Mouse (Mus musculus) heart, embryonic 14.5 days (tissue): ENCODE data around the gene Khdrbs1. TPM values are rescaled to one million over a fixed set of nuclear protein-coding genes. Genes with fewer than 3 reads are reported as not detected.
A peak's percentile ranks its signal among the peaks of the same experiment; 100 is the strongest.

ENCODE experiments used
- ATAC-seq: fragments of 200-750 bp; cut with Nextera tagmentation; 2 replicates; pipeline ENCODE4 v1.8.0; 2017; ENCODE audit warnings: low read depth, moderate TSS enrichment; ENCODE audit not compliant: insufficient number of reproducible peaks, insufficient read depth, low FRiP score
- H3K27ac ChIP-seq, 2 experiments: fragments of 200-500 bp in 1 of 2; fragments of 300-500 bp in 1 of 2; sonication (generic) in 1 of 2; replicated peaks in 1 of 2; 2 replicates each; pipeline ENCODE4 v1.5.1; 2012 to 2014; ENCODE audit warnings: low read depth in 2 of 2, low read length in 2 of 2, control low read depth in 1 of 2, mild to moderate bottlenecking in 1 of 2, mixed read lengths in 1 of 2; ENCODE audit not compliant: control insufficient read depth in 1 of 2, insufficient read depth in 1 of 2
- H3K27me3 ChIP-seq: fragments of 300-500 bp; sonication (generic); 2 replicates; pipeline ENCODE4 v1.6.1; 2014; ENCODE audit warnings: mild to moderate bottlenecking, low read length, control low read depth; ENCODE audit not compliant: control insufficient read depth, insufficient read depth
- H3K36me3 ChIP-seq: fragments of 300-500 bp; sonication (generic); 2 replicates; pipeline ENCODE4 v1.6.1; 2014; ENCODE audit warnings: mild to moderate bottlenecking, control low read depth, low read length, mixed read lengths; ENCODE audit not compliant: control insufficient read depth, insufficient read depth
- H3K4me1 ChIP-seq, 2 experiments: fragments of 200-500 bp in 1 of 2; fragments of 300-500 bp in 1 of 2; sonication (generic) in 1 of 2; 2 replicates each; pipeline ENCODE4 v1.6.1; 2012 to 2014; ENCODE audit warnings: low read length in 2 of 2, control low read depth in 1 of 2, mixed read lengths in 1 of 2; ENCODE audit not compliant: control insufficient read depth in 2 of 2, insufficient read depth in 2 of 2
- H3K4me2 ChIP-seq: fragments of 300-500 bp; sonication (generic); 2 replicates; pipeline ENCODE4 v1.6.1; 2014; ENCODE audit warnings: mild to moderate bottlenecking, low read length
- H3K4me3 ChIP-seq, 2 experiments: fragments of 200-500 bp in 1 of 2; fragments of 300-500 bp in 1 of 2; sonication (generic) in 1 of 2; 2 replicates each; pipeline ENCODE4 v1.5.1; 2012 to 2014; ENCODE audit warnings: low read length in 2 of 2, mild to moderate bottlenecking in 2 of 2, control low read depth in 1 of 2, low read depth in 1 of 2, moderate library complexity in 1 of 2; ENCODE audit not compliant: control insufficient read depth in 1 of 2, insufficient read depth in 1 of 2
- H3K9ac ChIP-seq: fragments of 300-500 bp; sonication (generic); 2 replicates; pipeline ENCODE4 v1.6.1; 2014; ENCODE audit warnings: mild to moderate bottlenecking, low read length
- H3K9me3 ChIP-seq: fragments of 300-500 bp; sonication (generic); 2 replicates; pipeline ENCODE4 v1.6.1; 2016; ENCODE audit warnings: low read length, control low read depth; ENCODE audit not compliant: control insufficient read depth
- WGBS: fragments of 180-500 bp; shearing (Covaris S2); extraction: QIAGEN DNeasy Blood & Tissue Kit; methylation state at CpG from one replicate; pipeline ENCODE4 v1.1.7; 2014; 5-methylcytosine and 5-hydroxymethylcytosine counted together
- polyA plus RNA-seq: library from polyadenylated mRNA; unstranded; fragments of >200 nt; fragmentation: Nextera tagmentation; extraction: Ambion mirVana; gene quantifications from 2 replicates; pipeline ENCODE4 v1.2.1, GENCODE M21; 2014

Khdrbs1 gene
- polyA plus RNA-seq, 1 experiment from 2014 or later, result 74.0 TPM

- Histone ChIP-seq H3K9me3 (no peaks in the 10 kb centered on the region), H3K4me3 (no peak overlapping the region), H3K27me3 (no peaks in the 10 kb centered on the region), H3K4me2 (no peak overlapping the region), H3K36me3 (peaks cover 32% of the 10 kb centered on the region), H3K4me1 (peaks cover 17 to 35% of the 10 kb centered on the region in 2 experiments), H3K9ac (no peak overlapping the region), H3K27ac (no peak overlapping the region)
- 73% methylated on average over 1 of the region's 1 CpGs for WGBS
- ATAC-seq, result no peak
These were observed 41.9 kb downstream of the Khdrbs1 start for GRCm38 (mm10) chr4:129700216-129700615.

DNA sequence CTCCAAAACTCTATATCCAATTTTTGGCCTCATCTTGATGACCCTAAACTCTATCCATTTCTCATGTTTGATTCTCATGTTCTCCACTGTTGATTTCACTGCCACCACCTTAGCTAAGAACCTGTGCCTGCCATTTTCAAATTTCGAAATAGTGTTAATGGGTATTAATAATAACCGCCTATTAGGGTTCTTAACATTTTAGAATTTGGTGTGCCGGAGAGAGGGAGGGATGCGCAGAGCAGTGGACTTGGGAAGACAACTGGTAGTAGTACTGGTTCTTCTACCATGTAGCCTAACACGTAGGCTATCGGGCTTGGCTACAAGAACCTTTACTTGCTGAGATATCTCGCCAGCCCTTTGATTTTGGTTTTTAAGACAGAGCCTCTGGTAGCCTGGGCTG, 44.9 kb downstream of the Khdrbs1 start:
- no peaks in the 10 kb centered on the region for H3K27me3 ChIP-seq
- peak overlapping the region in 1 of 2 experiments; percentile 79; a peak in 2 of 4 replicates for H3K4me3 ChIP-seq
- H3K9me3 ChIP-seq, result no peaks in the 10 kb centered on the region
- H3K4me2 ChIP-seq, result peak overlapping the region; percentile 79
- peaks cover 28% of the 10 kb centered on the region for H3K36me3 ChIP-seq
- 79% methylated on average over 7 of the region's 7 CpGs for WGBS
- no peak for ATAC-seq
- H3K9ac ChIP-seq, result peak overlapping the region; percentile 84
- peak overlapping the region; percentile 83; a peak in 3 of 4 replicates for H3K27ac ChIP-seq
- peaks cover 9 to 17% of the 10 kb centered on the region in 2 experiments for H3K4me1 ChIP-seq

DNA sequence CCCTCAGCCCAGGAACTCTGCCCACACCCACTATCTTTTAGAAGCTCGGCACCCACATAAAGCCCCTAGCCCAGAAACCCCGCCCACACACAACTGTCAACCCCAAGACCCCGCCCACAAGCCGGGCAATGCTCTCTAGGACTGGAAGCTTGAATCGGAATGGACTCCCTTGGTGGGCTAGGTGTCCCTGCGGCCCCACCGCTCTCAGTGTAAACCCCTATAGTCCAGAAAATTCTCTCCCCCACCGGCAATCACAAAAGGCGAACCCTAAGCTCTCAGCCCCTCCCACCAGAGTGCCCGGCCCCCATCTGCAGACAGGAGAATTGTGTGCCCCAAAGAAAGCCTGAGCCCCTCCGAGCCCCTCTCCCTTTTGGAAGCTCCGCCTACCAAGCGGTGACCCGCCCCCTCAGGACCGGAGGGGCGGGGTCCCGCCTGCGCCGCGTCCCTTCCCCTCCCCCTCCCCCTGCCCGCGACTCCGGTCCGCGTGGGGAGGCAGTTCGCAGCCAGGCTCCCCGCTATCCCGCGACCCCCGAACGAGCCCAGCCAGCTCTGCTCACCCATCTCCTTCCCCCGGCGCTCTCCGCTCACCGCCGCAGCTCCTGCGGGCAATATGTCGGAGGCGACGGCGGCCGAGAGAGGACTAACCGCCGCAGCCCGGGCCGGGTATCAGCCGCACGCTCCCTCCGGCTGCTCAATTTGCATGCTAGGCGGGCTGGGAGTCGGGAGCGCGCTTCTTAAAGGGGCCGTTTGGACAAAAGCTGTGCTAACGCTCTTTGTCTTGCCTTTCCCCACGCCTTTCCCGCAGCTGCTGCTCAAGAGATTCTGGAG, 45.7 kb downstream of the Khdrbs1 start, which contains the start of gene Tmem39b:
Gene Tmem39b (minus strand): TSS at position 681 of the 828 bp plus-strand sequence.
- 1% methylated on average over 57 of the region's 57 CpGs for WGBS
- Histone ChIP-seq H3K27ac (peak within 1 kb of the TSS; percentile 83), H3K9me3 (no peaks in the 10 kb centered on the region), H3K36me3 (peaks cover 29% of the 10 kb centered on the region), H3K4me2 (peak within 1 kb of the TSS; percentile 79), H3K4me3 (peak within 1 kb of the TSS; percentile 72 to 79), H3K4me1 (peaks cover 2 to 8% of the 10 kb centered on the region in 2 experiments; a peak in 3 of 4 replicates), H3K27me3 (no peaks in the 10 kb centered on the region), H3K9ac (peak within 1 kb of the TSS; percentile 84)
- ATAC-seq, result peak; percentile 88

GRCm38 (mm10) chr4:129695815-129696157, 46.3 kb downstream of the Khdrbs1 start:
- peak overlapping the region; percentile 72 to 79 for H3K4me3 ChIP-seq
- no peaks in the 10 kb centered on the region for H3K27me3 ChIP-seq
- peak overlapping the region in 1 of 2 experiments; percentile 83; a peak in 2 of 4 replicates for H3K27ac ChIP-seq
- H3K4me2 ChIP-seq, result peak overlapping the region; percentile 79
- 27% methylated on average over 6 of the region's 6 CpGs for WGBS
- H3K36me3 ChIP-seq, result peaks cover 33% of the 10 kb centered on the region
- no peak for ATAC-seq
- no peaks in the 10 kb centered on the region for H3K9me3 ChIP-seq
- H3K4me1 ChIP-seq, result peaks cover 2 to 7% of the 10 kb centered on the region in 2 experiments; a peak in 3 of 4 replicates
- H3K9ac ChIP-seq, result peak overlapping the region; percentile 84

DNA sequence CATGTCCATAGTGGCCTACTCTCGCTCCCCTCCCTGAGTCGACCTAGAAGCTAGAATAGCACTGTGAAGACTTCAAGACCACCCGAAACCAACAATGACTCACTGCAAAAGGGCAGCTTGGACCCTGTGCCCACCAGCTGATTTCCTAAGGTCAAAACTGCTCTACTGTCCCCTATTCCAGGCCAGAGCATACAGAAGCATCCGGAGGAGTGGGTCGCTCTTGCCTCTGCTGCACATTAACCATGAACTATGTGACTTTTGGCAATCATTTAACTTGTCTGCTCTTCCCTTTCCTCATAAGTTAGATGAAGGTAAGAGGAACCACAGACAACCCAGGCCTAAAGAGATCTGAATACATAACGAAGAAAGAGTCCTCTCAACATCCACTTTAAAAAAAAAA, 57.6 kb downstream of the Khdrbs1 start:
- Histone ChIP-seq H3K27ac (no peak overlapping the region), H3K4me2 (no peak overlapping the region), H3K27me3 (no peaks in the 10 kb centered on the region), H3K9me3 (no peaks in the 10 kb centered on the region), H3K4me3 (no peak overlapping the region), H3K9ac (no peak overlapping the region), H3K4me1 (no peaks in the 10 kb centered on the region), H3K36me3 (peaks cover 92% of the 10 kb centered on the region)
- WGBS, result 91% methylated on average over 6 of the region's 6 CpGs
- no peak for ATAC-seq

GRCm38 (mm10) chr4:129683901-129684493, 58.1 kb downstream of the Khdrbs1 start:
- H3K27ac ChIP-seq, result no peak overlapping the region
- H3K9ac ChIP-seq, result no peak overlapping the region
- peaks cover 90% of the 10 kb centered on the region for H3K36me3 ChIP-seq
- no peak overlapping the region for H3K4me3 ChIP-seq
- H3K27me3 ChIP-seq, result no peaks in the 10 kb centered on the region
- ATAC-seq, result no peak
- H3K4me1 ChIP-seq, result no peaks in the 10 kb centered on the region
- WGBS, result 88% methylated on average over 11 of the region's 11 CpGs
- H3K9me3 ChIP-seq, result no peaks in the 10 kb centered on the region
- no peak overlapping the region for H3K4me2 ChIP-seq

- Histone ChIP-seq H3K4me1 (no peaks in the 10 kb centered on the region), H3K9me3 (no peaks in the 10 kb centered on the region), H3K36me3 (peaks cover 89% of the 10 kb centered on the region), H3K27me3 (no peaks in the 10 kb centered on the region), H3K9ac (no peak overlapping the region), H3K27ac (no peak overlapping the region), H3K4me3 (no peak overlapping the region), H3K4me2 (no peak overlapping the region)
- ATAC-seq, result no peak
- WGBS, result 96% methylated on average over 11 of the region's 11 CpGs
These were observed 60.3 kb downstream of the Khdrbs1 start for GRCm38 (mm10) chr4:129681837-129682236.
